Mouse (Mus musculus) megakaryocyte, adult 5-6 weeks (primary cell): ENCODE data around the gene Snx18. TPM values are rescaled to one million over a fixed set of nuclear protein-coding genes. Genes with fewer than 3 reads are reported as not detected.
A peak's percentile ranks its signal among the peaks of the same experiment; 100 is the strongest.

Experiments used
- ATAC-seq: 2 replicates; pipeline ENCODE4 v1.8.0; 2016; ENCODE audit warnings: mild to moderate bottlenecking, inconsistent platforms; ENCODE audit not compliant: poor library complexity, severe bottlenecking
- total RNA-seq, 2 experiments: library from RNA; stranded (forward) in 1 of 2; stranded (reverse) in 1 of 2; fragments of 153-499, 151-499 nt in 1 of 2; fragments of 221-1000, 200-1000 nt in 1 of 2; gene quantifications; 2 replicates each; pipeline versions ENCODE4 v1.2.3 to v1.2.4; 2015 to 2017

Gene Snx18
- total RNA-seq, 2 experiments from 2014 or later: 64.9 to 66.5 TPM

GRCm38 (mm10) chr13:113599701-113600530 lies 18.4 kb downstream of the Snx18 start:
- ATAC-seq: peak; percentile 11; the same call in 1 of the 2 replicates

GRCm38 (mm10) chr13:113597616-113598015 lies 20.7 kb downstream of the Snx18 start:
- ATAC-seq: no peak

DNA sequence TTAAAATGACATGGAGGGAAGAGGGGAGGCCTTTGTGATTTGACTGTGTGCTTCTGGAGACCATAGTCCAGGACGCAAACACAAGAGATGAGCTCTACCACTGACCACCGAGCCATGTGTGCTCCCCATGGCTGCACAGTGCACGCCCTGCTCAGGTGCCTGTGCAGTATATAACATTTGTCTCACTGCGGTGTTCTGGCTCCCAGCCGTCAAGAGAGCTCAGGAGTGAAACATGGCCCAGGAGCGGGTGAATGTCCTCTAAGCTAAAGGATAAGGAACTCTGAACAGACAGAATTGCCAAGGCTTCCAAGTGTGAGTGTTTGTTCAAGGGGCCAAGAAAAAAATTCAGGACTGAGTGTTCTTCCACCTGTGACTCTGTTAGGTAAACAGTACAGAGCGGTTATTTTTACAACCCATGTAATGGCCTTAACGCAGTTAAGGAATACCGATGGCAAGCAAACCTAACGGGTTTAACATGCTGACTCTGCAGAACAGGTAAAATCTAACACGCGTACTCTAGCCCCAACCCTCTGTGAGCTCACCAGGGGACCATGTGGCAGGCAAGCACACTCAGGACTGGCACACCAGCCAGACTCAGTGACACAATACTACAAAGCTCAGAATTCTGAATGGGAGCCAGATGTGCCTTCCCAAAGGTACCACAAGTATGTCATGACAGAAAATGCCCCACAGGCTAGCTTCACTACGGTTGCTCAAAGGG lies 21.4 kb downstream of the Snx18 start:
- no peak for ATAC-seq

GRCm38 (mm10) chr13:113595987-113596386 lies 22.4 kb downstream of the Snx18 start:
- peak; percentile 56 for ATAC-seq

DNA sequence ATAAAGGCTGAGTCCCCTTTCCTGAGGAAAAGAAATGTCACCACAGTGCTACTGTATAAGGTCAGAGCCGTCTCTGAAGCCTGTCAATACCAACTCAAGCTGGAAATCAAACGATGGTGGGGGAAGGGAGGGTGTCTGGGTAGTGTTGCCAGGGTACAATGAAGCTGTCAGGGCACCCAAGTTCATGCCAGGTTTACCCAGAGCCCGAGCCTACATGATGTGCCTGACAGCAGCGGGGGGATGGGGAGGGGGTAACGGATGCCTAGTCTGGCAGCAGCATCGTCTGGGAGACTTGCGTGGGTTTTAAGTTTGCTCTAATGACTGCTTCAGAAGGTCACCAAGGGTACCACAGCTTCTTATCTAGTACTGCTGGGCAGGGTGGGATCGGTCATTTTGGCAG lies 23.1 kb downstream of the Snx18 start:
- ATAC-seq: no peak

DNA sequence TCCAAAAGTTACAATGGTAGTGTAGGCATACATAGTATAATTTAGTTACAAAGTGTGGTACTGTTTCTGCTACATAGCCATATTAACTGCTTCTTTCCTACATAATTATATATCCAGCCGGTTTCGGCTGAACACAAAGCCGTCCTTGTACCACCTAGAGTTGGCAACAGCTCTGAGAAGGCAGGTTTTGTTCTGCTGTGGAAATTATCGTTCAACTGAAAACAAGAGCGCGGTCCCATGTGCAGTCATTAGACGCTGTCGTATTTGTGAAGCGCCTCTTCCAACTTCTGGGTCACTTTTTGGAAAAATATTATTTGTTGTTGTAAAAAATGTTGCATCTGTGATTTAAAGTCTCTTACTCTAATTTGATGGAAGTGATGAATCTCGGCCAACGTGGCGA lies 24.0 kb downstream of the Snx18 start:
- ATAC-seq: no peak

- ATAC-seq: no peak
Observed at GRCm38 (mm10) chr13:113593711-113594110, 24.7 kb downstream of the Snx18 start.

DNA sequence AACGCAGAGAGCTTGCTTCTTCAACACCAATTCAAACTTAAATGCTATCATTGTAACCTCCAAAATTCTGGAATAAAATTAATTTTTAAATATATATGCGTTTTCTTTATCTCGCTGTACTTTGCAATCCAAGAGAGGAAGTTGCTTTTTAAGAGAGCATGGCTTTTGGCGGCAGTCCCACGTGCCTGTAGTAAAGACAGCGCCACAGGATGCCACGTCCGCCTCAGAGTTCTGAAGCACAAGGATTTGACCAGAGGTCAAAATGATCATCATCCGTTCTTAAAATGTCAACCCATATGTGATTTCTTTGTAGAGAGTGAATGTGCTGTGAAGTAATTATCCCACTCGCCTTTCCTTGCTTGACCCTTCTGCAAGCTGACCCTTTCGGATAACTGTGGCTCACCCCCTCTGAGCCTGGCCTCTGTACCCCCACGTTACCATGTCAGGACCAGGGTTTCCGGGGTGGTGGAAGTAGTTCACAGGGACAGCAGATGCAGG lies 25.6 kb downstream of the Snx18 start:
- ATAC-seq: no peak

GRCm38 (mm10) chr13:113591336-113591735 lies 27.0 kb downstream of the Snx18 start:
- no peak for ATAC-seq

- ATAC-seq: peak; percentile 33; the same call in 1 of the 2 replicates
Observed at GRCm38 (mm10) chr13:113590216-113590615, 28.1 kb downstream of the Snx18 start.

DNA sequence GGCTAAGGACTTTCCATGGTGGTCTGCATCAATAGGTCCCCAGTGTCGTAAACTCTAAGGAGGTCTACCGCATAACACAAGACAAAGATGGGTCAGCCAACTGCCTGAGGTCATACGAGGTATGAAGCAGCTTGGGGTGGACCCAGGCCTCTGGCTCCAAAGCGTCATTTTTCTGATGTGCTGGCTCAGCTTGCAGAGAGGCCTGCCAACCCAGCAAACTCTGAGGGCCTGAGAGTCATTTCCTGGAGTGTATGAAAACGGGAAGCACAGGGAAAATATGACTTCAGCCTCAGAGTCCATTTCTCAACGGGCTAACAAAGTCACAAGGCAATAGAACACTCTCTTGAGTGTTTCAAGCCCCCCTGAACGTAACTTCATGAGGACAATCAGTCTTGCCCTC lies 28.9 kb downstream of the Snx18 start:
- ATAC-seq: peak; percentile 81

GRCm38 (mm10) chr13:113587200-113587936 lies 31.0 kb downstream of the Snx18 start:
- ATAC-seq: no peak

DNA sequence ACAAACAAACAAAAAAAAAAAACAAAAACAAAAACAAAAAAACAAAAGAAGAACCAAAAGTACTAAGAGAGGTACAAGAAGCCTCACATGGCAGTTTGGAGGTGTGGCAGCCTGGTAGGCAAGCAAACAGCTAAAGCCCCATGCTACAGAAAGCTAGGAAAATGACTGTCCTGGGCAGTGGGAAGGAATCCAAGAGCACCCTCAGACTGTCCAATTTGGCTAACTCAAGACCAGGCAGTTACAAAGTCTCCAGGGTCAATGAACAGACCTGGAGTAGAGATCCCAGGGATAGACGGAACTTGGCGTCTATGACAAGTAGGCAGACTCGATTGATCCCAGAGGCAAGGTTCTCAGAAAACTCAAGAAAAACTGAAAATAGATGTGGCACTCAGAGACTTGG lies 32.8 kb downstream of the Snx18 start:
- ATAC-seq: no peak

DNA sequence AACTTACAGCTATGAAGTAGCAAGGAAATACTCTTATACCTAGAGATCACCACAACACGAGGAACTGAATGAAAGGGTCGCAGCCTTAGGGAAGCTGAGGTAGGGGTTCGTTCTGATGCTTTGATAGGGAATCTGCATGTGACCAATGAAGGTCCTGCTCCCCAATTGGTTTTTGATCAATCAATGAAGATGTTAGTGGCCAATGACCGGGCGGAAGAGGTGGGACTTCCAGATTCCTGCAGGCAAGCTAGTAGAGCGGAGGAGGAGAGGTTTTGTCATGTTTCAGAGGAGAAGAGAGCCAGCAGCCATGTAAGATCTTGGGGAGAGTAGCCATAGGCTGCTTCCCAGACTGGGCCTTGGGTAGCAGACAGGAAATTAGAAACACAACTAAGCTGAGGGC lies 33.9 kb downstream of the Snx18 start:
- ATAC-seq: no peak

GRCm38 (mm10) chr13:113583563-113583962 lies 34.8 kb downstream of the Snx18 start:
- no peak for ATAC-seq

- ATAC-seq: no peak
Observed at GRCm38 (mm10) chr13:113582024-113582423, 36.3 kb downstream of the Snx18 start.

GRCm38 (mm10) chr13:113581436-113581835 lies 36.9 kb downstream of the Snx18 start:
- ATAC-seq: no peak

- ATAC-seq: peak; percentile 73
Observed at GRCm38 (mm10) chr13:113580400-113580790, 38.0 kb downstream of the Snx18 start.

- peak; percentile 88 for ATAC-seq
Observed at GRCm38 (mm10) chr13:113579788-113580399, 38.5 kb downstream of the Snx18 start.

GRCm38 (mm10) chr13:113574232-113574631 lies 44.1 kb downstream of the Snx18 start:
- no peak for ATAC-seq

- peak; percentile 25; the same call in 1 of the 2 replicates for ATAC-seq
Observed at GRCm38 (mm10) chr13:113573377-113573776, 45.0 kb downstream of the Snx18 start.
